Mouse (Mus musculus) ES-CJ7 (cell line): ENCODE results near the gene Mtrex.

Experiments used
- DNase-seq: peaks from one replicate; pipeline ENCODE4 v3.0.0; 2011; ENCODE audit warnings: low read depth, low spot score

Gene Mtrex

GRCm38 (mm10) chr13:112927287-112928001, at the start of gene Mtrex, which contains the start of gene Dhx29:
Mtrex (minus strand) TSS chr13:112927398.
Dhx29 (plus strand) TSS chr13:112927454.
- peak; percentile 98 for DNase-seq

GRCm38 (mm10) chr13:112976720-112977119, 49.5 kb upstream of the Mtrex start:
- DNase-seq, result no peak

- DNase-seq, result no peak
These were observed 40.1 kb upstream of the Mtrex start for GRCm38 (mm10) chr13:112967267-112967666.

- no peak for DNase-seq
These were observed 37.2 kb upstream of the Mtrex start for GRCm38 (mm10) chr13:112964421-112964820.

GRCm38 (mm10) chr13:112963081-112963480, 35.9 kb upstream of the Mtrex start:
- no peak for DNase-seq

GRCm38 (mm10) chr13:112954067-112954466, 26.9 kb upstream of the Mtrex start:
- no peak for DNase-seq

- DNase-seq, result no peak
These were observed 18.7 kb upstream of the Mtrex start for GRCm38 (mm10) chr13:112945900-112946299.

- no peak for DNase-seq
These were observed 18.1 kb upstream of the Mtrex start for GRCm38 (mm10) chr13:112945312-112945711.

GRCm38 (mm10) chr13:112941879-112942330, 14.7 kb upstream of the Mtrex start:
- DNase-seq, result no peak

- DNase-seq, result no peak
These were observed 10.9 kb upstream of the Mtrex start for GRCm38 (mm10) chr13:112938130-112938529.

GRCm38 (mm10) chr13:112928038-112928668, 955 bp upstream of the Mtrex start:
- DNase-seq, result no peak

GRCm38 (mm10) chr13:112926796-112927195, 402 bp downstream of the Mtrex start:
- DNase-seq, result peak; percentile 35

- DNase-seq, result no peak
These were observed 1.2 kb downstream of the Mtrex start for GRCm38 (mm10) chr13:112925976-112926375.

- no peak for DNase-seq
These were observed 1.9 kb downstream of the Mtrex start for GRCm38 (mm10) chr13:112925266-112925665.

GRCm38 (mm10) chr13:112920906-112921305, 6.3 kb downstream of the Mtrex start:
- no peak for DNase-seq

GRCm38 (mm10) chr13:112919141-112919865, 7.9 kb downstream of the Mtrex start:
- DNase-seq, result no peak

- DNase-seq, result no peak
These were observed 16.8 kb downstream of the Mtrex start for GRCm38 (mm10) chr13:112910434-112910833.

- DNase-seq, result peak; percentile 40
These were observed 17.5 kb downstream of the Mtrex start for GRCm38 (mm10) chr13:112909663-112910062.

- DNase-seq, result no peak
These were observed 25.0 kb downstream of the Mtrex start for GRCm38 (mm10) chr13:112902176-112902575.

GRCm38 (mm10) chr13:112887234-112887633, 40.0 kb downstream of the Mtrex start:
- DNase-seq, result no peak

GRCm38 (mm10) chr13:112871500-112872266, 55.5 kb downstream of the Mtrex start:
- DNase-seq, result no peak
